Mouse (Mus musculus) liver, adult (tissue): ENCODE results near the gene Hist1h2bg.

Experiments
- GATA4 ChIP-seq: IDR thresholded peaks from 2 replicates; pipeline ENCODE4 v1.6.1; 2014; ENCODE audit warnings: mild to moderate bottlenecking, low read length; ENCODE audit not compliant: insufficient replicate concordance

Hist1h2bg gene

DNA sequence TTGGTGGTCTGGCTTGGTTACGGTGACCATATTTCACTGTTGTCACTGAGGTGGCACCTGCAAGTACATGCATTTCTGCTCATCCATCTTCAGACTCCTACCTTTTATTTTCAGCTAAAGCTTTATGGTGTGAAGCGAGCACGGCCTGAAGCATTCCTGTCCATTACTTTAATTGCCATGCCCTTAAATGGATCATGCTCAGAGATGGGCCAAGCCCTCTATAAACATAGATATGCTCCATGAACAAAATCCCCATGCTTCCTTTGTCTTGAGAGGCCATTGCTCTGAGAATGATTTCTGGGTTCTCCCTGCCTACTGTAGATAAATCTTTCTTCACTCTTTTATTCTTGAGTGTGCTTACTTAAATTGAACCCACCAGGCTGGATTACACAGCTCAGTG lies 33.3 kb downstream of the Hist1h2bg start:
- no peak for TF ChIP-seq GATA4

DNA sequence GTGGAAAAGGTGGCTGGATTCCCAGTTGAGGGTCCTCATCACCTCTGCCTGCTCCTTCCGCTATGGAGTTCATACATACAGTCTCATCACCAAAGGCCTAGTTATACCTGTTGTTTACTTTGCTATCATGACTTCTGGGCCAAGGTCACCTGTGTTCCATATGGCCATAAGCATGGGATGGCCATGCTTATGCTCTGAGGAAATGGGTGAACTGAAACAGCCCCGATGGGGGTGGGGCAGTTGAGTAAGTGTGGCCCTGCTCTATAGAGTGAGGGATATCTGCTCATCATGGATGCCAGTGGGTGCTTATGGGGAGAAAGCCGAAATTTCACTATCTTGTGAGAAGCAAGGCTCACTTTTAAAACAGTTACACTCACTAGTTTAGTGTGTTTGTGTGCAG lies 33.9 kb downstream of the Hist1h2bg start:
- TF ChIP-seq GATA4: no peak

DNA sequence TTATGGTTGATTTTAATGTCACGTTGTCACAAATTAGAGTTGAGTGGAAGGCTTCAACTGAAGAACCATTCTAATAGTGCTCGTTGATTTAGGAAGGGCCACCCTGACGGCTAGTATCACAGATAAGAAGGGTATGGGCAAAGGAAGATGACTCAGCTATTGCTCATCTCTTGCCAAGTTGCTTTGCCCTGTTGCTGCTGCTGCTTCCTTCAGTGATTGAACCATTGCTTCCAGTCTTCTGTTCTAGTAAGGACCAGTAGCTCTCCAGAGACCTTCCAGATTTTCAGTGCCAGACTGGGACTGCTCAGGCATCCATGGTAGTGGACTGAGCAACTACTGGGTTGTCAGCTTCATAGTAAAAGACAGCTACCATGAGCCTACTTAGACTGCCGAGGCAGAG lies 38.0 kb downstream of the Hist1h2bg start:
- no peak for TF ChIP-seq GATA4

DNA sequence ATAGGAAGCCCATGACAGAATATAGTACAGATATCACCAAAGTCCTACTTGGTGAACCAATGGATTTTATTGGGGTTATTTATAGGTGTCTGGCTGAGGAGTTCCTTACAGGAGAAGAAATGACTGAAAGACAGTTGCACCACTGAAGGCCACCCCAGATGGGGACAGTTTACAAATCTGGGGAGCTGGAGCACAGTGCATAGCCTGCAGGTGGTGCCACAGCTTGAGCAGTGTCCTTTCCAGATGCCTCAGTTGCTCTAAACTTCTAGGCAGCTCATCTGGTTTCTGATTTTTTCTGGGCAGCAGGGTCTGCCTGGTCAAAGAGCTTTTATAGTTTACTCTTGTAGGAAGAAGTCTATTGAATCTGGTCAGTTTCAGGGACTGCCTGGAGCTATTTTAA lies 38.6 kb downstream of the Hist1h2bg start:
- TF ChIP-seq GATA4: no peak

DNA sequence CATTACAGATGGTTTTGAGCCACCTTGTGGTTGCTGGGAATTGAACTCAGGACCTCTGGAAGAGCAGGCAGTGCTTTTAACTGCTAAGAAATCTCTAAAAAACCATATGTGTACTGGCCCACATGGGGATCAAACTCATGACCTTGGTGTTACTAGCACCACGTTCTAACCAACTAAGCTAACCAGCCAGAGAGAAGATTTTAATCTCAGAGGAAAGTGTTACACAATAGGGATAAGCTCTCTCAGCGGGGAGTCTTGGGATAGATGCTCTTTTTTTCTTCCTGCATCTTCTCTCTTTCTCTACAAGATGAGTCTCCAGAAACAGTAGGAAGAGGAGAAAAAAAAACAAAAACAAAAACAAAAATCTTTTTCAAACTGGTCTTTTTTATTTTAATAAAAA lies 39.2 kb downstream of the Hist1h2bg start:
- TF ChIP-seq GATA4: no peak

DNA sequence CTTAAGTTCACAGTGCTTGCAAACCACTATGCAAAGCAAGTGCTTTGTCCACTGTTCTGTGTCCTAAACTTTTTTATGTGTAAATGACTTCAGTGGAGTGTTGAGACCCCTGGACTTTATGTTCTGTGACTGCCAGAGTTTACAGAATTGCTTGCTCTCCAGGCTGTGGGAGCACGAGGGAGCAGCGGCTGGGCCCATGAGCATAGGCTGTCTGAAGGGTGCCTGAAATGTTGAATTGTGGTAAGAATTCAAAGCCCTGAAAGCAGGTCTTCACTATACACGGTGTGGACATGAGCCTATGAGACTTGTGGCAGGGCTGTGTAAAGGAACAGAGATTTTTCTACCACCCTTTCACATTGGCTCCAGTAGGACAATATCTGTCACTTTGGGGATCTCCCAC lies 40.4 kb downstream of the Hist1h2bg start:
- no peak for TF ChIP-seq GATA4

DNA sequence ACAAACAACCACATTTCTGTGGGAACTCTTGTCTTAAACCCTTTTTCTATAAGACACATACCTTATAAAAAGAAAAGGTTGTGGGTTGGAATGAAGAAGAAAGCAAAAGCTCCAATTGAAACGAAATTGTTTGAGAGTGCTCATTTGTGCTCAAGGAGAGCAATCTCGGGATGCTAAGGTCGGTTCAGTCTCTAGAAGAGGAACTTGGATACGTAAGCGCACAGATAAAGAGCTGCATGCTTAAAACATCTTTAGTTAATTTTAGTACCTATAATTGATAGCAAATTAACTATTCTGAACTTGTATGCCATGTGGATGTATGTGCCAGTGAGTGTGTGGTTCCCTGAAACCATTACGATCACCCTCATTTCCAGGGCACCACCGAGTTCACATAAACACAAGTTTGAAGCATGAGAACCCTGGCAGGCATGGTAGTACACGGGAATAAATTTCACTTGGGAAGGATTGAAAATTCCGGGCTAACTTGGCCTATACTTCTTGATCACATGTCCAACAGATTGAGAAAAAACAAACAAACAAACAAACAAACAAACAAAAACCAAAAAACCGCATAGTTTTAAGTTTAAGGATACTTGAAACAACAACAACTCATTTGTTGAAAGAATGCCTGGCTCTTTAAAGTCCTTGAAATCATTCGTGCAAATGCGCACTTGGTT lies 49.0 kb downstream of the Hist1h2bg start:
- no peak for TF ChIP-seq GATA4

DNA sequence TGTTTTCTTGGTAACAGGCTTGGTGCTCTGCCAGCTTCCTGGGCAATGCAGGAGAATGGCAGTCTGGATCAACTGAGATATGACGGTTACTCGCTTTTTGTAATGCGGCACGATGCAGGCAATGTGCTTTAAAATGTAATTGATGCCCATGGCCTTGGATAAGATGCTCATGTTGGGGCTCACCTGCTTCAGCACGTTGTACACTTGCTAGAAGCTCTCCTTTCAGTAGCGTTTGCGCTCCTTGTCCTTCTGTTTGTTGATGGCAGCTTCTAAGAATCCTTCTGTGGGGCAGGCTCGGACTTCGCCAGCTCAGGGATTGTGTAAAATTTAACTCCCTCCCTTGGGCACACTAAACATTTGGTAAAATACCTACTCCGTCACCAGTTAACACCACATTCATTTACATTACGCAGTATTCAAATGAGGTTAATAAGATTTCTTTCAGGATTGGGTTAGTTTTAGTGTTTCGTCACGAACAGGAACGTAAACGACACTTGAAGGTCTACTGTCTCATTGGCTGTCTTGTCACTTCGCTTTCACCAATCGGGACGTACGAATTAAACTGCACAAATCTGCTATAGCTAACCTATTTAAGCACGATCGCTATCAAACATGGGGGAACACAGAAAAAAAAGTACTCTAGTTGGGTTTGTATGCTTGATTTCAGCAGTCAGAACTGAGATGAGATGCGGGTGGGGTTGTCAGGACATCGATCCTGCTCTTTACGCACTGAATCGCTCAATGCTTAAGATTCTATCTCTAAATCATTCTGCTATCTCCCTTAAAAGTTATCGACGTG lies 49.7 kb downstream of the Hist1h2bg start, which contains the start of gene Hist1h2be:
Gene Hist1h2be (minus strand): TSS at position 392 of the 799 bp plus-strand sequence.
- TF ChIP-seq GATA4: peak; percentile 47; the same call in 1 of the 2 replicates
